Mouse (Mus musculus) subcutaneous adipose tissue, adult 2 months (tissue): Measurements from ENCODE around the gene Gm17571. TPM values are rescaled to one million over a fixed set of nuclear protein-coding genes. Genes with fewer than 3 reads are reported as not detected.

Experiments
- polyA plus RNA-seq: library from polyadenylated mRNA; depleted of rRNA; stranded (reverse); fragments of >200 nt; gene quantifications from 2 replicates; pipeline ENCODE4 v1.2.3, GENCODE M21; 2012; ENCODE audit warnings: low replicate concordance; rRNA removed

Gene Gm17571
- not detected in 2 replicates for polyA plus RNA-seq

DNA sequence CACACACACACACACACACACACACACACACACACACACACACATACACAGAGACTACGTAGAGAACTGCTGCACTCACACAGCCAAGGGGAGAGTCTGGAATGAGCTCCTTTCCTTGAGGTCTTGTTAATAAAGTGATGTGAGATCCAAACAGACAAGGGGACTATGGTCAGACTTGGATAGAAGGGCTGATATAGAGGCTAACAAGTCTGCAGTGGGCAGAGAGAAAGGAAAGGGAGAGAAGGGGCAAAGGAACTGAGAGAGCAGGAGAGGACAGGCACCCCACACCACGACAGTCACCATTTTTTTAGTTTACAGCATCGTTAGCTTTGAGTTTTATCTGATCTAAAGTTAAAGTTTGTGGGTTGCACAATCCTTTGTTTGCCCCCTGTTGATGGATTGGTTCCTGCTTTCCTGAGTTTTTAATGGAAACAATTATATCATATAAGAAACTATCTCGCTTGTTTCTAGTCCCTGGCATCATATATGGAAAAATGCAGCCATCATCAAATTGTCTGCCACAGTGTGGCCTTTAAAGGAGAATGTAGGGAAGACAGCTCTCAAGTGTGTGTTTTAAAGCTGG, at the start of gene Gm17571:
Gene Gm17571 (minus strand): TSS at position 51 of the 583 bp plus-strand sequence.

Other genes starting within 250 kb of the Gm17571 start
- gene Jrkl, start 200.9 kb downstream of the Gm17571 start, polyA plus RNA-seq: 1.2 and 1.5 TPM in 2 replicates
- 12.4 and 12.9 TPM in 2 replicates for gene Ccdc82, start 199.8 kb downstream of the Gm17571 start, polyA plus RNA-seq
- gene Maml2, start 148.8 kb downstream of the Gm17571 start, polyA plus RNA-seq: 11.0 and 16.6 TPM in 2 replicates